Mouse (Mus musculus): ENCODE results near the gene Etl4.

Gene Etl4

GRCm38 (mm10) chr2:20520099-20520475, 610.5 kb downstream of the Etl4 start:
- no peak for DNase-seq (ENCODE audit: low spot score)

GRCm38 (mm10) chr2:20520636-20521595, 611.3 kb downstream of the Etl4 start:
- DNase-seq (ENCODE audit: low spot score): no peak

GRCm38 (mm10) chr2:20521686-20522285, 612.2 kb downstream of the Etl4 start:
- no peak for DNase-seq (ENCODE audit: low spot score)

GRCm38 (mm10) chr2:20523636-20524035, 614.1 kb downstream of the Etl4 start:
- DNase-seq (ENCODE audit: low spot score): no peak

- DNase-seq (ENCODE audit: low spot score): no peak
Measured at GRCm38 (mm10) chr2:20525879-20526593, 616.5 kb downstream of the Etl4 start.

- no peak for DNase-seq (ENCODE audit: low spot score)
Measured at GRCm38 (mm10) chr2:20526856-20527255, 617.3 kb downstream of the Etl4 start.

DNA sequence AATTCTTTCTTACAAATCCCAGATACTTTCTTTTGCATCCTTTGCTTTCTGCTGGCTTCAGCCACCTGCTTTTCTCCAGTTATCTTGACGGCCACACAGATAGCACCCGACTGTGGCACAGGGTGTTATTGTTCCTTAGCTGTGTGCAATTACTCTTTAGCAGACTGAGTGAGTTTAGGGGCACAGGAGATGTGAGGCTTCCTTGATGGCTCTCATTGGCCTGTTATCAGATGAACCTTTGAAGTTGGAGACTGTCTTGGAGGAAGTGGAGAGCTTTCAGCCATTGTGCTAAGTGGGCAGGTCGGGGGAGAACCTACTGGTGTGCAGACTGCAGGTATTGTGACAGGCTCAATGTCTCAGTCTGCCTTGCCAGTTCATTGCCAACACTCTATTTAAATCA, 623.0 kb downstream of the Etl4 start:
- no peak for DNase-seq (ENCODE audit: low spot score)

- DNase-seq (ENCODE audit: low spot score): no peak
Measured at GRCm38 (mm10) chr2:20537785-20538184, 628.2 kb downstream of the Etl4 start.

DNA sequence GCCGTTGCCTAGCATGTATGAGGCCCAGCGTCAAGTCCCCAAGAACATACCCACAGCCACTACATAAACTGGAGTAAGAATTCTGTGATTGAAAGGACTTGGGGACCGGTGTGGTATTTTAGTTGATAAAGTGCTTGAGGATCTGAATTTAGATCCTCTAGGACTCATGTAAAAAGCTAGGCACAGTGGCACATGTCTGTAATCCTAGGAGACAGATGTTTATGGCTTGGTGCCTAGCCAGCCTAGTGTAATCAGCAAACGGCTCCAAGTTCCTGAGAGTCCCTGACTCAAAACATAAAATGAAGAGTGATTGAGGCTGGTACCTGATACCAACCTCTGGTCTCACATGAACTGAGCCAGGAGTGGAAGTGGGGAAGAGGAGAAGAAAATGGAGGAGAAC, 629.3 kb downstream of the Etl4 start:
- no peak for DNase-seq (ENCODE audit: low spot score)

- no peak for DNase-seq (ENCODE audit: low spot score)
Measured at GRCm38 (mm10) chr2:20541261-20541660, 631.7 kb downstream of the Etl4 start.

GRCm38 (mm10) chr2:20542286-20542685, 632.7 kb downstream of the Etl4 start:
- DNase-seq (ENCODE audit: low spot score): no peak

- no peak for DNase-seq (ENCODE audit: low spot score)
Measured at GRCm38 (mm10) chr2:20545624-20546023, 636.0 kb downstream of the Etl4 start.

DNA sequence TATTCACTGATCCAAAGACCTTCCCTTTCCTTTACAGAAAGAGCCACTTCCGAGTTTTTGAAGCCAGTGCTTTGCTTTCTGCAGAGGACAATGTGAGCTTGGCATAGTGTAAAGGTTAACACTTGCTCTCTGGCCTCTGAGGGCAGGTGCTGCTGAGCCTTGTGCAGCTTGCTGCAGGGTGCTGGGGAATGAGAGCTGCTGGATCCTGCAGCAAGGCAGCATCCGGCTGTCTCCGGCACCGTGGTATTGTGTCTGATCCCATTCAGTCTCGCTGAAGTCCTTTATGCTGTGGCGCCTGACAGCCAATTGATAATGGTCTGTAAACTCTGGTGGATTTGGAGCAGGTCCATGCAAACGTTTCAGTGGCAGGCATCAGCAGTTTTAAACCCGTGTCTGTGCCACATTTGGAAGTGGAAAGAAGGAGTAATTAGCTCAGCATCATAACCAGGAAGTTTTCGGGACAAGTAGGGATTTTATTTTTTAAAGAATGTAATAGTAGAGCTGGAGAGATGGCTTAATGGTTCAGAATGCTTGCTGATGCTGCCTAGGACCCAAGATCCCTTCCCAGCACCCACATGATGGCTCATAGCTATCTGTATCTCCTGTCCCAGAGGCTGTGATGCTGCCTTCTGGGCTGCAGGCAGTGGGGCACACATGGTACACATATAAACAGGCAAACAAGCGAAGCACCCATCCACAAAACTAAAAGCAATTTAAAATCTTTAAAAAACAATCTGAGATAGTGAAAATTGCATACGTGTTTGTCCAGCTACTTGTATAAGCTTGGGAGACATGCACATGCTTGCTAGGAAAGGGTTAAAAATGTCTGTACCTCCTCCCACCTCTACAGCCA, 637.1 kb downstream of the Etl4 start:
- DNase-seq (ENCODE audit: low spot score): no peak

DNA sequence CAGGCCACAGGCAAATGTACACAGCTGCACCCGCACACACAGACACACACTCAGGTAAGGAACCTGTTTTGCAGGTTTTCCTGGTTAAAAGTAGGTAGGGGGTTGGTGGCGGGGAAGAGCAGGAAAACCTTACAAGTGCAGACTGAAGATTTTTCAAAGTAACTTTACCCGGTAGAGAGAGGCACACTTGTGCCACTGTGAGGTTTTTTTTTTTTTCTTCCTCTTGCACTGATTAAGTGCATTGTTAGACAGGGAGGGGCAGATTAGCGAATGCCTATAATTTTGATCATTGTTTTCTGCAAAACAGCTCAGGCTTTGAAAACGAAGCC, 637.7 kb downstream of the Etl4 start:
- no peak for DNase-seq (ENCODE audit: low spot score)

DNA sequence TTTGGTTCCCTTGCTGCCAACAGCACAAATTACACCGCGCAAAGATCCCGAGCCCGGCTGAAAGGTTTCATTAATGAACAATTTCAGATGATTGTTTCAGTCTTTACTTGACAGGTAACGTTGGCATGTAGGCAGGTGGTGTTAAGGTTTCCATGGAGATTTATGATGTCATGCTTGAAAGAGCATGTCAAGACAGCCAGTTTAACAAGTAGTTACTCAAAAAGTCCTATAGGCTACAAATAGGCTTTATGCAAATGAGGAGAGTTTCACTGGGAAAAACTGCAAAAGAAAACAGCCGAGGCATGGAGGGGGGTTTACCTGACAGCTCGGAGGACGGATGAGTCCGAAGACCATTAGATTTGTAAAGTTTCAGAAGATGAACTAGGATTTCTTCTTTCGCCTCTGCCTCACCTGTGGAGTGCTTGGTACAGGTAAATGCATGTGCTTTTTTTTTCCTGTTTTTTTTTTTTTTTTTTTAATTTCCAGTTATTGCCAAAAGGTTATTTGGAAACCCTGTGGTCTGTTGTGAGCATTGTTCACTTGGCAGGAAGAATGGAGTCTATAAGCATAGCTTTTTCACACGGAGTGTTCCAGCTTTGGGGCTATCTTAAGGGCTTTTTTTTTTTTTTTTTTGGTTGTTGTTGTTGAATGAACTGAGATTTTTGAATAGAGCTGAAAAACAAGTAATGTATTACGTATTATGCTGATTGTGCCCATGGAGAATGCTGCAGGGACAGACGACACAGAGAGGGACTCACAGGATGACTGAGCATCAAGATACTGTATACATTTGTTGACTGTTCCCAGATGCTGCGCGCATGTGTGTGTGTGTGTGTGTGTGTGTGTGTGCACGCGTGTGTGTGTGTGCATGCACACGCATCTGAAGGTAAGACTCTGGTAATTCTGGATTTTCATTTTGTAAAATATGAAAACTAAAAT, 638.4 kb downstream of the Etl4 start:
- DNase-seq (ENCODE audit: low spot score): no peak

- no peak for DNase-seq (ENCODE audit: low spot score)
Measured at GRCm38 (mm10) chr2:20549065-20549464, 639.5 kb downstream of the Etl4 start.

GRCm38 (mm10) chr2:20549996-20550395, 640.4 kb downstream of the Etl4 start:
- no peak for DNase-seq (ENCODE audit: low spot score)

DNA sequence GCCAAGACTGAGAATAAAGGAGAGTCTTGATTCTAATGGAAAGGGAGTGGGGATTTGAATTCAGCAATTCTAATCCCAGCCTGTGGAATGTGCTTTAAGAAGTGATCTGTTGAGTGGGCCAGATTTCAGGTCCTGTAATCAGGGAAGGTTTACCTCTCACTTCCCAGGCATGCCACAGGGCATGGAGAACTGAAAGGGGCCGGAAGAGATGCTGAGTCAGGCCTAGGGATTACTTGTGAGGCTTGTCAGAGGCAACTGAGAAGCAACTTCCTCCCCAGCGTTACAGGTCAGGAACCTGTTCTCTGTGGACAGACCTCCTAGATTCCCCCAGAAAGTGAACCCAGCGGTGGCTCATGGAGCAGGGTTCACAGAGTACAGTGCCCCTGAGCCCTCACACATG, 646.1 kb downstream of the Etl4 start:
- no peak for DNase-seq (ENCODE audit: low spot score)

- no peak for DNase-seq (ENCODE audit: low spot score)
Measured at GRCm38 (mm10) chr2:20559083-20559482, 649.5 kb downstream of the Etl4 start.

- no peak for DNase-seq (ENCODE audit: low spot score)
Measured at GRCm38 (mm10) chr2:20559723-20560122, 650.1 kb downstream of the Etl4 start.

GRCm38 (mm10) chr2:20560581-20560980, 651.0 kb downstream of the Etl4 start:
- no peak for DNase-seq (ENCODE audit: low spot score)

Measured in testis, postnatal 14 days (tissue).